Mouse (Mus musculus) ES-E14 (cell line): Measurements from ENCODE around the gene Ociad2.

Experiments used
- HCFC1 ChIP-seq: IDR thresholded peaks from 2 replicates; pipeline ENCODE4 v1.6.1; 2012; ENCODE audit warnings: low read length, inconsistent platforms, borderline replicate concordance; ENCODE audit not compliant: insufficient read depth
- ZNF384 ChIP-seq: IDR thresholded peaks from 2 replicates; pipeline ENCODE4 v1.6.1; 2012; ENCODE audit warnings: low read depth, low read length, inconsistent platforms

DNA sequence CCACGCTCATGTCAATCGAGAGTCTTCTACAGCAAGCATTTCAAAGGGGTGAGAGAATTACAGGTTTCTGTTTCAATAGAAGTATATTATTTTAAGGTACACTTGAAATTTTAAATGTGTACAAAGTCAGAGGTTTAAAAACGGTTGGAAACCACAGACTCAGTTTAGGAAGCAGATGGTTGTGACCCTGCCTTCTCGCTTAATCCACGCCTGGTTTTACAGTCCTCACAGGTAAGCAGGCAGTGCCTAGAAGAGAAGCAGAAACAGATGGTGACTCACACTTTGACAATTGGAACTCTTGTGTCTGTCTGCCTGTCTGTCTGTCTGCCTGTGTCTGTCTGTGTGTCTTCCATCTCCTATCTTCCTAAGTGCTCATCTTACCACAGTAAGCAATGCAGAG is 17.2 kb downstream of the Ociad2 start:
- TF ChIP-seq HCFC1, result no peak
- TF ChIP-seq ZNF384, result no peak
